Comparison of ENCODE assay signal across 8 mouse cellular contexts in genomic region chr11:73176608-73177508, GRCm38 (mm10). TPM values are rescaled to one million over a fixed set of nuclear protein-coding genes. Genes with fewer than 3 reads are reported as not detected.
DNase-seq lines count a peak whose midpoint lies in the region; ATAC-seq and TF ChIP-seq lines count a peak whose summit lies in the region.

Emc6 (minus strand) TSS chr11:73177037.
Tax1bp3 (plus strand) TSS chr11:73177083.

- intact Hi-C loops in heart, adult 2 months (cut with DNase I), result loop anchor here (1.0 kb wide), 1 partner anchor 39 kb away; the partner anchor contains the start of gene Haspin

- TF ChIP-seq EP300 in heart, adult 2 months (IDR thresholded peaks at IDR 0.05; ENCODE audit: insufficient read depth, low read depth, low read length), result no peak

- H3K9me3 ChIP-seq in embryonic facial prominence, embryonic 13.5 days, result no peaks in the 10 kb centered on the region
- H3K9me3 ChIP-seq in limb, embryonic 13.5 days, result no peaks in the 10 kb centered on the region
- H3K9me3 ChIP-seq in midbrain, embryonic 16.5 days (replicated peaks; ENCODE audit: control insufficient read depth, low read length, poor library complexity, severe bottlenecking), result no peaks in the 10 kb centered on the region

- WGBS in embryonic facial prominence, embryonic 13.5 days, result under 1% methylated on average over 81 of the region's 81 CpGs
- WGBS in heart, adult 2 months, result under 1% methylated on average over 81 of the region's 81 CpGs
- under 1% methylated on average over 81 of the region's 81 CpGs for WGBS in limb, embryonic 13.5 days
- under 1% methylated on average over 76 of the region's 81 CpGs for WGBS in midbrain, embryonic 16.5 days

- peak within 1 kb of the TSS; percentile 94 for H3K27ac ChIP-seq in embryonic facial prominence, embryonic 13.5 days
- peak within 1 kb of the TSS; percentile 99 for H3K27ac ChIP-seq in heart, adult 2 months
- peak within 1 kb of the TSS; percentile 96 for H3K27ac ChIP-seq in limb, embryonic 13.5 days
- peak within 1 kb of the TSS; percentile 83 for H3K27ac ChIP-seq in midbrain, embryonic 16.5 days (ENCODE audit: low read length)

- H3K4me1 ChIP-seq in embryonic facial prominence, embryonic 13.5 days, result peaks cover 34% of the 10 kb centered on the region
- H3K4me1 ChIP-seq in heart, adult 2 months (ENCODE audit: control insufficient read depth, insufficient read depth, low read length), result peaks cover 15% of the 10 kb centered on the region
- H3K4me1 ChIP-seq in limb, embryonic 13.5 days, result peaks cover 36% of the 10 kb centered on the region
- peaks cover 30% of the 10 kb centered on the region for H3K4me1 ChIP-seq in midbrain, embryonic 16.5 days (ENCODE audit: control insufficient read depth, insufficient read depth, low read length)

- peaks cover 32% of the 10 kb centered on the region for H3K36me3 ChIP-seq in embryonic facial prominence, embryonic 13.5 days
- H3K36me3 ChIP-seq in heart, adult 2 months (ENCODE audit: control insufficient read depth, insufficient read depth, low read length), result peaks cover 9% of the 10 kb centered on the region
- peaks cover 30% of the 10 kb centered on the region for H3K36me3 ChIP-seq in limb, embryonic 13.5 days
- peaks cover 3% of the 10 kb centered on the region; the same call in 1 of the 2 replicates for H3K36me3 ChIP-seq in midbrain, embryonic 16.5 days (ENCODE audit: control insufficient read depth, insufficient read depth, low read length)

- H3K27me3 ChIP-seq in embryonic facial prominence, embryonic 13.5 days, result no peaks in the 10 kb centered on the region
- no peaks in the 10 kb centered on the region for H3K27me3 ChIP-seq in heart, adult 2 months (ENCODE audit: control insufficient read depth, insufficient read depth, low read length)
- no peaks in the 10 kb centered on the region for H3K27me3 ChIP-seq in limb, embryonic 13.5 days
- H3K27me3 ChIP-seq in midbrain, embryonic 16.5 days (ENCODE audit: control insufficient read depth, insufficient read depth, low read depth, low read length), result no peaks in the 10 kb centered on the region

- H3K4me2 ChIP-seq in embryonic facial prominence, embryonic 13.5 days, result peak within 1 kb of the TSS; percentile 72
- H3K4me2 ChIP-seq in limb, embryonic 13.5 days (replicated peaks), result peak within 1 kb of the TSS; percentile 85
- H3K4me2 ChIP-seq in midbrain, embryonic 16.5 days (ENCODE audit: low read length), result peak within 1 kb of the TSS; percentile 86

- DNase-seq in 3134 (ENCODE audit: extremely low read depth, insufficient read length, low spot score), result peak; percentile 99
- peak; percentile 98 for DNase-seq in adrenal gland, postnatal 36 days
- peak; percentile 97 to 98 for DNase-seq in heart, adult 2 months
- DNase-seq in kidney, adult 8-10 months, result peak; percentile 95 to 97
- DNase-seq in spleen, postnatal 10 days (ENCODE audit: low spot score in 2 of 2), result peak; percentile 93 to 97

- peak within 1 kb of the TSS; percentile 98 for H3K4me3 ChIP-seq in embryonic facial prominence, embryonic 13.5 days
- peak within 1 kb of the TSS; percentile 94 for H3K4me3 ChIP-seq in heart, adult 2 months
- peak within 1 kb of the TSS; percentile 76 for H3K4me3 ChIP-seq in limb, embryonic 13.5 days
- H3K4me3 ChIP-seq in midbrain, embryonic 16.5 days (ENCODE audit: low read depth, low read length), result peak within 1 kb of the TSS; percentile 82

- peak within 1 kb of the TSS; percentile 95 for H3K9ac ChIP-seq in embryonic facial prominence, embryonic 13.5 days
- H3K9ac ChIP-seq in heart, adult 2 months (ENCODE audit: low read depth, low read length), result peak within 1 kb of the TSS; percentile 91
- peak within 1 kb of the TSS; percentile 94 for H3K9ac ChIP-seq in limb, embryonic 13.5 days
- peak within 1 kb of the TSS; percentile 89 for H3K9ac ChIP-seq in midbrain, embryonic 16.5 days (ENCODE audit: low read depth, low read length)

- ATAC-seq in embryonic facial prominence, embryonic 13.5 days (ENCODE audit: insufficient number of reproducible peaks, insufficient read depth, low FRiP score, low TSS enrichment, low read depth), result peak; percentile 98
- peak; percentile 98 for ATAC-seq in limb, embryonic 13.5 days (ENCODE audit: low FRiP score, low read depth)
- peak; percentile 97 for ATAC-seq in midbrain, embryonic 16.5 days

- TF ChIP-seq POLR2A in heart, adult 2 months (IDR thresholded peaks at IDR 0.05; ENCODE audit: insufficient read depth, low read depth, low read length), result peak; percentile 74

- TF ChIP-seq CTCF in heart, adult 2 months (IDR thresholded peaks at IDR 0.05), result no peak

- peaks cover 2% of the 10 kb centered on the region for H3K79me2 ChIP-seq in heart, adult 2 months (replicated peaks; ENCODE audit: control insufficient read depth, insufficient read depth, low read length)

RNA-seq across cellular contexts. Expression of gene Emc6, which starts in this region (rescaled TPM):
- 10 to 100 TPM; 83.0 to 85.0 TPM for total RNA-seq in adrenal gland, postnatal 36 days (2021)
- polyA plus RNA-seq in embryonic facial prominence, embryonic 13.5 days (2015; fragmentation: Nextera tagmentation; extraction: Ambion mirVana), result 94.3 and 102 TPM in 2 replicates
- 10 to 100 TPM; 80.5 to 98.5 TPM for total RNA-seq in heart, adult 2 months (2021)
- 50.5 and 54.3 TPM in 2 replicates for polyA plus RNA-seq in heart, adult 2 months (2012; rRNA removed)
- polyA plus RNA-seq in limb, embryonic 13.5 days (2015; fragmentation: Nextera tagmentation; extraction: Ambion mirVana), result 96.7 and 98.9 TPM in 2 replicates
- polyA plus RNA-seq in midbrain, embryonic 16.5 days (2015; fragmentation: Nextera tagmentation; extraction: Ambion mirVana), result 127 and 133 TPM in 2 replicates

RNA-seq across cellular contexts. Expression of gene Tax1bp3, which starts in this region (rescaled TPM):
- 10 to 100 TPM; 74.5 to 79.4 TPM for total RNA-seq in adrenal gland, postnatal 36 days (2021)
- 199 and 208 TPM in 2 replicates for polyA plus RNA-seq in embryonic facial prominence, embryonic 13.5 days (2015; fragmentation: Nextera tagmentation; extraction: Ambion mirVana)
- total RNA-seq in heart, adult 2 months (2021), result 10 to 100 TPM; 45.0 to 48.5 TPM
- 60.4 and 63.0 TPM in 2 replicates for polyA plus RNA-seq in heart, adult 2 months (2012; rRNA removed)
- polyA plus RNA-seq in limb, embryonic 13.5 days (2015; fragmentation: Nextera tagmentation; extraction: Ambion mirVana), result 244 and 248 TPM in 2 replicates
- polyA plus RNA-seq in midbrain, embryonic 16.5 days (2015; fragmentation: Nextera tagmentation; extraction: Ambion mirVana), result 132 and 145 TPM in 2 replicates

Comparison
In these comparisons a context has a peak if more than half of its experiments do, and no peak if none do; other contexts are left out.
1. Peak in every context shown above with its lines: DNase-seq, ATAC-seq, H3K4me3 ChIP-seq and H3K27ac ChIP-seq.